Mouse (Mus musculus): ENCODE measurements at regions not wholly inside any gene's neighbourhood (a gene's known extent, or its start where the extent isn't known, plus 50 kb on each side); places are given as distances from the start of the nearest gene placed in this dataset.
"Not testable (repeated sequence)": the region's sequence is repeated elsewhere in the genome, so short reads cannot be mapped to it uniquely, and the experiment has no call there.

DNA sequence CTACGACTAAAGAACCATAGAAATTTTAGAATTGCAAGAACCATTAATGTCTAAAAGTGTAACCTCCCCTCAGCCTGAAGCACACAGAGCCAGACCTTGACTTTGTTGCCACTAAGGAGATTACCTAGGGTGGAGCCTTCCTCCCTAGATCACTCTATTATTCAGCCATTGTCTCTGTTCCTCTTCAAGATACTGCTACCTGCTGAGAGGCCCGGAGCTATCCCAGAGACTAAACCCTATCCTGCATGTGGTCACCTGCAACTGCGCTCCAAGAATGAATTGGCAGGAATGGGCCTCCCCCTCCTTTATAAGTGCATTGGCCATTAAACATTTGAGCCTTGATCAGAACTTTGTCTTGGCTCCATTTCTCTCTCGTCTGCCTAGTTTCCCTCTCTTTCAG, 286.0 kb upstream of the Adamts5 start:
- not testable (repeated sequence) for H3K9ac ChIP-seq (replicated peaks; ENCODE audit: low read length); H3K27ac ChIP-seq (replicated peaks; ENCODE audit: low read depth, low read length); H3K36me3 ChIP-seq (ENCODE audit: control insufficient read depth, insufficient read depth, low read length); H3K4me2 ChIP-seq (ENCODE audit: low read length); ATAC-seq (ENCODE audit: low FRiP score, low TSS enrichment); H3K9me3 ChIP-seq (ENCODE audit: control insufficient read depth, low read length); H3K4me1 ChIP-seq (ENCODE audit: control insufficient read depth, insufficient read depth, low read length); DNase-seq; H3K27me3 ChIP-seq (ENCODE audit: control insufficient read depth, insufficient read depth, low read length); H3K4me3 ChIP-seq (replicated peaks; ENCODE audit: low read depth, low read length)
- WGBS, result 47% methylated on average over 4 of the region's 4 CpGs

DNA sequence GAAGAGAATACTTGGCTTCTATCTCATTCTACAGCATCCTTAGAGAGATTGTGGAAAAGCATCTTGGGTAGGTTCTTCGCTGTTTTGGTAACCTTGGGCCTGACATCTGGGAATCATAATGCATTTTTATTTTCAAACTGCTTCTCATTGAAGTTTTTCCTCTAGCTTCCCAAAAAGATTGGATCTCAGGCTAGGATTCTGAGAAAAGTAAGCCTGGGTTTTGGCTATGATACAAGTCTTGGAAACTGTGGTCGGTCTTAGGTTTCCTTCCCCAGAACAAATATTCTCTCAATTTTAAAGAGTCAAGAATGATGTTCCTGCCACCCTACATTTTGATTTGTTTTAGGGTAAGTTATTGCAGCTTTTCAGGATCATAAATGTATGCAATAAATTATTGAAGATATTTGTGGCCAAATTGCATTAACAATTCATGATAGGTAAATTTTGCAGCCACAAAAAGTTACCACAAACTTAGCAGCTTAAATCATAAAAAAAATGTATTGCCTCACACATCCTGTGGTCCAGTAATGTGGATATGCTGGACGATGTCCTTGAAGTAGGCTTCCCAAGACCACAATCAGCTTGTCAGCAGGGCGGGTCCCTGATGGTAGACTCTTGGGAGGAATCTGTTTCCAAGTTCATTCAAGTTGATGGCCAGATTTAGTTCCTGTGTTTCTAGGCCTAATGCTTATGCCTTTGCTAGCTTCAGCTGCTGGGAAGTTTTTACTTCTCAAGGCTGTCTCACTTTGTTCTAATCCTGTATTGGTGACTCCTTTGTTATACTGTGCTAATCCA, 257.6 kb upstream of the Adamts5 start:
- 85% methylated on average over 4 of the region's 4 CpGs for WGBS

DNA sequence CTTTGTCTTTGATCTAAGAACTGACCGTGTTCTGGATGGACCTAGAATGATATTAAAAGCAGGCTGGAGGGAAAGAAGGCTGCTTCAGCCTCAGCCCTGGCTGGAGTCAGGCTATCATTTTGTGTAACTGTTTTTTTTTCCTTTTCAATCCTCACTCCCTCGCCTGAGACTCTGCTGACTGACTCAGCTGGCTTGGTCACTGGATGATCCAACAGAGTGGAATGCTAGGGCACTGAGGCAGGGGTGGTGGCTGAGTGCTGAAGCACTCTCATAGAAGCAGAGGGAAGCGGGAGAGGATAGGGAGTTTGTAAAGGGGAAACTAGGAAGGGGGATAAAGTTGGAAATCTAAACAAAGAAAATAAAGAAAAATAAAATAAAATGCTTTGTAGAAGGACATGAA, 236.5 kb upstream of the Adamts5 start:
- no peak overlapping the region for H3K4me2 ChIP-seq (ENCODE audit: low read length)
- WGBS, result 70% methylated on average over 3 of the region's 3 CpGs
- no peaks in the 10 kb centered on the region for H3K36me3 ChIP-seq (ENCODE audit: control insufficient read depth, insufficient read depth, low read length)
- H3K27ac ChIP-seq (replicated peaks; ENCODE audit: low read depth, low read length), result no peak overlapping the region
- H3K4me3 ChIP-seq (replicated peaks; ENCODE audit: low read depth, low read length), result no peak overlapping the region
- H3K27me3 ChIP-seq (ENCODE audit: control insufficient read depth, insufficient read depth, low read length), result no peaks in the 10 kb centered on the region
- H3K9ac ChIP-seq (replicated peaks; ENCODE audit: low read length), result no peak overlapping the region
- no peaks in the 10 kb centered on the region for H3K9me3 ChIP-seq (ENCODE audit: control insufficient read depth, low read length)
- 0 out of 2 replicates have a peak, but pooled peaks cover 4% of the 10 kb centered on the region for H3K4me1 ChIP-seq (ENCODE audit: control insufficient read depth, insufficient read depth, low read length)
- DNase-seq, result no peak
- no peak for ATAC-seq (ENCODE audit: low FRiP score, low TSS enrichment)

More for the DNA sequence above, 257.6 kb upstream of the Adamts5 start:
- ATAC-seq (ENCODE audit: low FRiP score, low TSS enrichment) (no peak), DNase-seq (no peak)
- H3K27me3 ChIP-seq (ENCODE audit: control insufficient read depth, insufficient read depth, low read length), result no peaks in the 10 kb centered on the region
- no peaks in the 10 kb centered on the region for H3K9me3 ChIP-seq (ENCODE audit: control insufficient read depth, low read length)
- H3K36me3 ChIP-seq (ENCODE audit: control insufficient read depth, insufficient read depth, low read length), result no peaks in the 10 kb centered on the region
- no peak overlapping the region for H3K9ac ChIP-seq (replicated peaks; ENCODE audit: low read length)
- H3K4me2 ChIP-seq (ENCODE audit: low read length), result no peak overlapping the region
- no peak overlapping the region for H3K27ac ChIP-seq (replicated peaks; ENCODE audit: low read depth, low read length)
- H3K4me1 ChIP-seq (ENCODE audit: control insufficient read depth, insufficient read depth, low read length), result no peaks in the 10 kb centered on the region
- H3K4me3 ChIP-seq (replicated peaks; ENCODE audit: low read depth, low read length), result no peak overlapping the region

DNA sequence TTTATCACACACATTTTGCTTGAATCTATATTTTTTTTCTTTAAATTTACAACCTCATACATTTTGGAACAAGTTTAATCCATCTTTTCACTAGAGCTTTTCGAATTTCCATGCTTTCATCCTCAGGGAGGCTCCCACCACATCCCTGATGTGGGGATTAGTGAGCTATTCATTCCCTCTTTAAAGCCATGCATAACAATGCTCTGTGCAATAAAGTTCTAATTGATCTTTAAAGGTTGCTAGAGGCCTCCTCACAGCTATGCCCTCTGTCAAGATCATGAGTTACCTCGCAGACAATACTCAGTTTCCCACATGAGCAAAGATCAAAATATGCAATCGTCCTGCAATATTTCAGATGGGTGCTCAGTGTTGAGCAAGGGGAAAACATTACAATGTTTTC, 234.5 kb upstream of the Adamts5 start:
- no peak overlapping the region for H3K9ac ChIP-seq (replicated peaks; ENCODE audit: low read length)
- ATAC-seq (ENCODE audit: low FRiP score, low TSS enrichment) (no peak), DNase-seq (no peak)
- no peak overlapping the region for H3K27ac ChIP-seq (replicated peaks; ENCODE audit: low read depth, low read length)
- H3K4me3 ChIP-seq (replicated peaks; ENCODE audit: low read depth, low read length), result no peak overlapping the region
- H3K27me3 ChIP-seq (ENCODE audit: control insufficient read depth, insufficient read depth, low read length), result no peaks in the 10 kb centered on the region
- no peak overlapping the region for H3K4me2 ChIP-seq (ENCODE audit: low read length)
- H3K9me3 ChIP-seq (ENCODE audit: control insufficient read depth, low read length), result no peaks in the 10 kb centered on the region
- WGBS, result 9% methylated on average over 3 of the region's 3 CpGs
- H3K4me1 ChIP-seq (ENCODE audit: control insufficient read depth, insufficient read depth, low read length), result 0 out of 2 replicates have a peak, but pooled peaks cover 4% of the 10 kb centered on the region
- H3K36me3 ChIP-seq (ENCODE audit: control insufficient read depth, insufficient read depth, low read length), result no peaks in the 10 kb centered on the region

DNA sequence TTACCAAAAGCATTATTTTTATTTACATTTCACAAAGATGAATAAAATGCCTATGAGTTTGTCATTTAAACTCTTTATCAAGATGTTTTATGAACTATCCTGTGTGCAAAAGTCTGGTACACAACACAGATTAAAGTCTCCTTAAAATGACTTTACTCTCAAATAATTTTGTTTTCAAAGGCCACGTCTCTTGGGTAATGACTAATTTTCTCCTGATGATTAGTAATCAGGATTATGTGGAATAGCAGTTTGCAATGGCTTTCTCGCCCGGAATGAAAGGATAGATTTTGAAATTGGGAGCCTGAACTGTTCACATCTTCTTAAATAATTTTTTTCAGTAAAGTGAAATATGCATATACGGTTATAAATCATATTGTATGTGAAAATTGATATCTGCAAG, 225.8 kb upstream of the Adamts5 start:
- H3K9ac ChIP-seq (replicated peaks; ENCODE audit: low read length), result no peak overlapping the region
- WGBS, result 78% methylated on average over 4 of the region's 4 CpGs
- H3K36me3 ChIP-seq (ENCODE audit: control insufficient read depth, insufficient read depth, low read length), result no peaks in the 10 kb centered on the region
- no peak overlapping the region for H3K4me3 ChIP-seq (replicated peaks; ENCODE audit: low read depth, low read length)
- DNase-seq, result no peak
- no peak for ATAC-seq (ENCODE audit: low FRiP score, low TSS enrichment)
- no peaks in the 10 kb centered on the region for H3K27me3 ChIP-seq (ENCODE audit: control insufficient read depth, insufficient read depth, low read length)
- no peak overlapping the region for H3K27ac ChIP-seq (replicated peaks; ENCODE audit: low read depth, low read length)
- H3K4me2 ChIP-seq (ENCODE audit: low read length), result no peak overlapping the region
- H3K4me1 ChIP-seq (ENCODE audit: control insufficient read depth, insufficient read depth, low read length), result no peaks in the 10 kb centered on the region
- no peaks in the 10 kb centered on the region for H3K9me3 ChIP-seq (ENCODE audit: control insufficient read depth, low read length)

DNA sequence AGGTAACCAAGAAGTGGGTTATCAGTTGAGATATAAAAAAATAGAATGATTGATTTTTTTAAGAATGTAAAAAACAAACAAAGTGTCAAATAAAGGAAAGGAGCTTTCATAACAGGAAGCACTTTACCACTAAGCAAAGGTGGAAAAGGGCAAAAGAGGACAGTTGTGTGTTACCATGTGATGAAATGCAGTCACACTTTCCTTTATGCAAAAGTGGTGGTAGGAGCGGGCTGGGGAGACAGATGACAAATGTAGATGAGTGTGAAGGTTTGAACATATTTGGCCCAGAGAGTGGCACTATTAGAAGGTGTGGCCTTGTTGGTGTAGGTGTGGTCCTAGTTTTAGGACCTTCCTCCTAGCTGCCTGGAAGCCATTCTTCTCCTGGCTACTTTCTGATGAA, 222.6 kb upstream of the Adamts5 start:
- WGBS, result 96% methylated on average over 1 of the region's 1 CpGs
- H3K4me3 ChIP-seq (replicated peaks; ENCODE audit: low read depth, low read length), result no peak overlapping the region

DNA sequence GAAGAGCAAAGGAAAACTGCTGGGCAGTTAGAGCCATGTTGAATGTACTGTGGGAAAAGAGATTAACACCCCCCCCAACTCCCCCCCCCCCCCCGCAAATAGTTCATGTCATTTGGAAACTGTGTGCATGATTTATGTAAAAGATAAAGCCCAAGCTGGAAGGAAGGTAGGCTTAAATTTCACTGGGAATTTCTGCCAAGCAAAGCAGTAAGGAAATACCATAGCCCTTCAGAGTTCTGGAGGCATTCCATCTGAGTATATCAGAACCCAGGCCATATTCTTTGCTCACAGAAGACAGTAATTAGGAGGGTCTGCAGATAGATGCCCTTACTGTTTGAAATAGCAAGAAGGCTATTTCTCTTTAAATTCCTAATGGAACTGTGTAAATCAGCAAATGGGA, 221.3 kb upstream of the Adamts5 start:
- H3K9me3 ChIP-seq (ENCODE audit: control insufficient read depth, low read length), result no peaks in the 10 kb centered on the region
- no peak overlapping the region for H3K9ac ChIP-seq (replicated peaks; ENCODE audit: low read length)
- H3K4me2 ChIP-seq (ENCODE audit: low read length), result no peak overlapping the region
- H3K36me3 ChIP-seq (ENCODE audit: control insufficient read depth, insufficient read depth, low read length), result no peaks in the 10 kb centered on the region
- 64% methylated on average over 1 of the region's 1 CpGs for WGBS
- DNase-seq (no peak), ATAC-seq (ENCODE audit: low FRiP score, low TSS enrichment) (no peak)
- no peaks in the 10 kb centered on the region for H3K4me1 ChIP-seq (ENCODE audit: control insufficient read depth, insufficient read depth, low read length)
- no peak overlapping the region for H3K4me3 ChIP-seq (replicated peaks; ENCODE audit: low read depth, low read length)
- H3K27me3 ChIP-seq (ENCODE audit: control insufficient read depth, insufficient read depth, low read length), result no peaks in the 10 kb centered on the region
- H3K27ac ChIP-seq (replicated peaks; ENCODE audit: low read depth, low read length), result no peak overlapping the region

More for the DNA sequence above, 222.6 kb upstream of the Adamts5 start:
- ATAC-seq (ENCODE audit: low FRiP score, low TSS enrichment) (no peak), DNase-seq (no peak)
- Histone ChIP-seq H3K4me1 (ENCODE audit: control insufficient read depth, insufficient read depth, low read length) (no peaks in the 10 kb centered on the region), H3K4me2 (ENCODE audit: low read length) (no peak overlapping the region), H3K9me3 (ENCODE audit: control insufficient read depth, low read length) (no peaks in the 10 kb centered on the region), H3K27me3 (ENCODE audit: control insufficient read depth, insufficient read depth, low read length) (no peaks in the 10 kb centered on the region), H3K27ac (replicated peaks; ENCODE audit: low read depth, low read length) (no peak overlapping the region), H3K9ac (replicated peaks; ENCODE audit: low read length) (no peak overlapping the region), H3K36me3 (ENCODE audit: control insufficient read depth, insufficient read depth, low read length) (no peaks in the 10 kb centered on the region)

DNA sequence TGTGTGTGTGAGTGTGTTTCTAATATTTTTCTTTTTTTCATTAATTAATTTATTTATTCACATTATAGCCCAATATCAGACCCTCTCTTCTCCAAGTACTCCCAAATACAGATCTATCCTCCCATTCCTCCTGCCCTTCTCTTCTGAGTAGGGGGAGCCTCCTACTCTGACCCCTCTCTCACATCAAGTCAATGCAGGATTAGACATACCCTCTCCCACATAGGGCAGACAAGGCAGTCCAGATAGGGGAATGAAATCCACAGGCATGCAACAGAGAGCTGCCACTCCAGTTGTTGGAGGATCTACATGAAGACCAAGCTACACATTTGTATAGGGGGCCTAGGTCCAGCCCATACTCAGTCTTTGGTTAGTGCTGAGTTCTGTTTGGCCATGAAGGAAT, 216.3 kb upstream of the Adamts5 start:
- Histone ChIP-seq H3K9ac (replicated peaks; ENCODE audit: low read length) (no peak overlapping the region), H3K4me3 (replicated peaks; ENCODE audit: low read depth, low read length) (no peak overlapping the region)

DNA sequence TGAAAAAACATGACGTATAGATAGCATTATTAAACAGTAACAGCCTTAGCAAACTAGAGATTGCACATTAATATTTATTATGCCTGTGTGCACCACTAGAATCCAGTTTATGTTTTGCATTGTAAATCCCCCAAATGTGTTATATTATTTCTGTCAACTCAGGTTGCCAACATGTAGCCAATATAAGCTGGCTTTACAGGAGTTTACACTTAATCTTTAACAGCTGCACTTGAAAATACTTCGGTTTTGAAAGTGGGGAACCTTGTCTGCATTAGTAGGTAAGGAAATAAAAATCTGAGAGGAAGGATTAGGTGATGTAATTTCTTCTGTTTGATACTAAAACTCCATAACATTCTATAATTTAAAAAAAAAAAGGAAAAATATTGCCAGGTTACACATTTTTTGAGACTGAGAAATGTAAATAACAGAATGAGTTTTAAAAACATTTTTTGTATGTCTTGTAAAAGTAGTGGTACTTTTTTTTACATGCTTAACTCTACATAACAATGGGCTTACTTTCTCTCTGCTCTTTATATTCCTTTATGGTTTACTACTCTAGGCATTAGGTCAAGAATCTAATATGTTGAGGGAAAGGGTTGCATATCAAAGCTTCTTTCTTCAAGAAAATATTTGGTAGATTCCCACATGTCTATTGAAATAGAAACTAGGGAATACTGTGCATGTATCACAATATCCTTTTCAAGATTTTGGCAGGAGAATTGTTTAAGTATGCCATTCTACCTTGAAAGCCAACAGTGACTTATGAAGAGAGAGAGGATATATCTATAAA, 214.2 kb upstream of the Adamts5 start:
- WGBS, result 77% methylated on average over 2 of the region's 2 CpGs
- Histone ChIP-seq H3K27me3 (ENCODE audit: control insufficient read depth, insufficient read depth, low read length) (no peaks in the 10 kb centered on the region), H3K4me1 (ENCODE audit: control insufficient read depth, insufficient read depth, low read length) (no peaks in the 10 kb centered on the region), H3K4me2 (ENCODE audit: low read length) (no peak overlapping the region), H3K9me3 (ENCODE audit: control insufficient read depth, low read length) (no peaks in the 10 kb centered on the region), H3K36me3 (ENCODE audit: control insufficient read depth, insufficient read depth, low read length) (no peaks in the 10 kb centered on the region), H3K4me3 (replicated peaks; ENCODE audit: low read depth, low read length) (no peak overlapping the region), H3K27ac (replicated peaks; ENCODE audit: low read depth, low read length) (no peak overlapping the region), H3K9ac (replicated peaks; ENCODE audit: low read length) (no peak overlapping the region)
- DNase-seq, result no peak
- no peak for ATAC-seq (ENCODE audit: low FRiP score, low TSS enrichment)

More for the DNA sequence above, 216.3 kb upstream of the Adamts5 start:
- Histone ChIP-seq H3K9me3 (ENCODE audit: control insufficient read depth, low read length) (no peaks in the 10 kb centered on the region), H3K27ac (replicated peaks; ENCODE audit: low read depth, low read length) (no peak overlapping the region), H3K36me3 (ENCODE audit: control insufficient read depth, insufficient read depth, low read length) (no peaks in the 10 kb centered on the region), H3K4me2 (ENCODE audit: low read length) (no peak overlapping the region), H3K4me1 (ENCODE audit: control insufficient read depth, insufficient read depth, low read length) (no peaks in the 10 kb centered on the region), H3K27me3 (ENCODE audit: control insufficient read depth, insufficient read depth, low read length) (no peaks in the 10 kb centered on the region)
- no peak for DNase-seq
- ATAC-seq (ENCODE audit: low FRiP score, low TSS enrichment), result no peak
